Mouse (Mus musculus) lung, postnatal 0 days (tissue): Measurements from ENCODE around the gene Ticrr. TPM values are rescaled to one million over a fixed set of nuclear protein-coding genes. Genes with fewer than 3 reads are reported as not detected.

Experiments
- ATAC-seq: fragments of 200-750 bp; cut with Nextera tagmentation; 2 replicates; pipeline ENCODE4 v1.8.0; 2017; ENCODE audit warnings: moderate library complexity
- DNase-seq: peaks from one replicate; pipeline ENCODE4 v3.0.0-alpha.2; 2016; ENCODE audit warnings: low spot score
- H3K27ac ChIP-seq: fragments of 300-500 bp; sonication (generic); 2 replicates; pipeline ENCODE4 v1.5.1; 2014; ENCODE audit warnings: antibody characterized with exemption, mild to moderate bottlenecking, low read length, mixed read lengths
- H3K27me3 ChIP-seq: fragments of 300-500 bp; sonication (generic); replicated peaks from 2 replicates; pipeline ENCODE4 v1.6.1; 2014; ENCODE audit warnings: low read length, mixed read lengths; ENCODE audit not compliant: insufficient read depth
- H3K36me3 ChIP-seq: fragments of 300-500 bp; sonication (generic); 2 replicates; pipeline ENCODE4 v1.6.1; 2014; ENCODE audit warnings: low read length, mixed read lengths; ENCODE audit not compliant: insufficient read depth
- H3K4me1 ChIP-seq: fragments of 300-500 bp; sonication (generic); 2 replicates; pipeline ENCODE4 v1.6.1; 2014; ENCODE audit warnings: antibody characterized with exemption, low read depth, low read length, mixed read lengths; ENCODE audit not compliant: insufficient read depth
- H3K4me2 ChIP-seq: fragments of 300-500 bp; sonication (generic); replicated peaks from 2 replicates; pipeline ENCODE4 v1.6.1; 2014; ENCODE audit warnings: low read depth, mild to moderate bottlenecking, low read length, moderate library complexity, mixed read lengths
- H3K4me3 ChIP-seq: fragments of 300-500 bp; sonication (generic); 2 replicates; pipeline ENCODE4 v1.5.1; 2014; ENCODE audit warnings: low read depth, low read length
- H3K9ac ChIP-seq: fragments of 300-500 bp; sonication (generic); replicated peaks from 2 replicates; pipeline ENCODE4 v1.6.1; 2014; ENCODE audit warnings: low read depth, mild to moderate bottlenecking
- H3K9me3 ChIP-seq: fragments of 300-500 bp; sonication (generic); 2 replicates; pipeline ENCODE4 v1.6.1; 2016; ENCODE audit warnings: low read length, mixed read lengths
- CTCF ChIP-seq: IDR thresholded peaks from 2 replicates; pipeline ENCODE4 v1.5.1; 2016; ENCODE audit warnings: antibody characterized with exemption, mild to moderate bottlenecking
- EP300 ChIP-seq: IDR thresholded peaks from 2 replicates; pipeline ENCODE4 v1.6.1; 2016; ENCODE audit warnings: antibody characterized with exemption, mild to moderate bottlenecking, control low read depth
- WGBS: fragments of 180-500 bp; shearing (Covaris S2); extraction: QIAGEN DNeasy Blood & Tissue Kit; methylation state at CpG from one replicate; pipeline ENCODE4 v1.1.7; 2014; 5-methylcytosine and 5-hydroxymethylcytosine counted together
- polyA plus RNA-seq: library from polyadenylated mRNA; unstranded; fragments of >200 nt; fragmentation: Nextera tagmentation; extraction: Ambion mirVana; gene quantifications from 2 replicates; pipeline ENCODE4 v1.2.1, GENCODE M21; 2015

The Ticrr gene
- polyA plus RNA-seq, 1 experiment from 2014 or later: 0.35 TPM

DNA sequence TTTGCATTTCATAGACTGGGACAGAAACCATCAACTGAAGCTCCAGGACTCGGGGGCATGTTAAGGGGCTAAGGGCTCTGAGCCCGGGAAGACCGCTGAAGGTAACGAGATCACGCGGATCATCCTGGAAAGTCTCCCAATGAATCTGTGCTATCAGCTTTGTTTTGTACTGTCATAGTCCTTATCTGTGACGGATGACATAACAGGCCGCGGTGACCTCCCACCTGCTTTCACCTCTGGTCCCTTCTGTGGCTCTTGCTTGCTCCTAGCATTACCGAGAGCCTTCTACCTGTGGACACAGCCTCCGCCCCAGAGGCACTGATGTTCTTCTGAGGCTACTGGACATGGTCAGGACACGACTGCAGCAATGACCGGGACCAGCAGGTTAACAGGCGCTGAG is 76.5 kb downstream of the Ticrr start:
- Histone ChIP-seq H3K4me3 (no peak overlapping the region), H3K4me1 (no peaks in the 10 kb centered on the region), H3K9ac (no peak overlapping the region), H3K36me3 (no peaks in the 10 kb centered on the region), H3K9me3 (no peaks in the 10 kb centered on the region), H3K27me3 (no peaks in the 10 kb centered on the region), H3K4me2 (no peak overlapping the region), H3K27ac (no peak overlapping the region)
- 81% methylated on average over 14 of the region's 14 CpGs for WGBS
- DNase-seq (no peak), ATAC-seq (no peak)
- TF ChIP-seq EP300 (no peak), CTCF (no peak)

DNA sequence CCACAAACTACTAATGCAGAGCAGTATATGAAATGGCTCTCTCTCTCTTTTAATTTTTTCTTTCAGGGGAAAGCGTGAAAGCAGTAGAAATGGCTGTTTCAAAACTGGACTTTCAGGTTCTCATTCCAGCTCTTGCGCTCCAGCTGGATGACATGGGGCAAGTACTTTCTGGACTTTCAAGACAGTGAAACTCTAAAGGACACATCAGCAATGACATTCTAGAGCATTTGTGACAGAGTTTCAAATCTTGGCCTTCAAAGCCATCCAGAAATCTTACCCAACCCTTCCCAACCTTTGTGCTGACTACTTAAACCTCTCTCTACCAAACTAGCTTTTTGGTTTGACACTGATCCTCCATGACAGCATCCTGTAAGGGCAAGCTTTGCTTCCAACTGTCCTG is 78.9 kb downstream of the Ticrr start:
- Histone ChIP-seq H3K4me2 (no peak overlapping the region), H3K4me1 (no peaks in the 10 kb centered on the region; the same call in 1 of the 2 replicates), H3K4me3 (no peak overlapping the region), H3K9ac (no peak overlapping the region), H3K36me3 (no peaks in the 10 kb centered on the region), H3K27ac (no peak overlapping the region), H3K27me3 (no peaks in the 10 kb centered on the region), H3K9me3 (no peaks in the 10 kb centered on the region)
- 73% methylated on average over 2 of the region's 2 CpGs for WGBS
- ATAC-seq (no peak), DNase-seq (peak; percentile 33)
- TF ChIP-seq CTCF (no peak), EP300 (no peak)

GRCm38 (mm10) chr7:79740279-79740678 is 80.3 kb downstream of the Ticrr start:
- DNase-seq (no peak), ATAC-seq (no peak)
- Histone ChIP-seq H3K4me3 (no peak overlapping the region), H3K4me1 (no peaks in the 10 kb centered on the region; the same call in 1 of the 2 replicates), H3K9me3 (no peaks in the 10 kb centered on the region), H3K27ac (no peak overlapping the region), H3K36me3 (no peaks in the 10 kb centered on the region), H3K4me2 (no peak overlapping the region), H3K27me3 (no peaks in the 10 kb centered on the region), H3K9ac (no peak overlapping the region)
- 78% methylated on average over 4 of the region's 4 CpGs for WGBS
- TF ChIP-seq CTCF: no peak
- TF ChIP-seq EP300: no peak

GRCm38 (mm10) chr7:79742277-79742658 is 82.3 kb downstream of the Ticrr start:
- H3K9me3 ChIP-seq: no peaks in the 10 kb centered on the region
- peak overlapping the region; percentile 78 for H3K4me2 ChIP-seq
- DNase-seq (peak; percentile 34), ATAC-seq (peak; percentile 40; the same call in 1 of the 2 replicates)
- WGBS: 9% methylated on average over 11 of the region's 11 CpGs
- peak overlapping the region; percentile 16; the same call in 1 of the 2 replicates for H3K9ac ChIP-seq
- no peak for TF ChIP-seq EP300
- no peak for TF ChIP-seq CTCF
- no peaks in the 10 kb centered on the region for H3K27me3 ChIP-seq
- H3K4me3 ChIP-seq: peak overlapping the region; percentile 57
- H3K27ac ChIP-seq: peak overlapping the region; percentile 60
- no peaks in the 10 kb centered on the region; the same call in 1 of the 2 replicates for H3K4me1 ChIP-seq
- H3K36me3 ChIP-seq: no peaks in the 10 kb centered on the region

- 4% methylated on average over 34 of the region's 46 CpGs for WGBS
- no peaks in the 10 kb centered on the region for H3K9me3 ChIP-seq
- no peaks in the 10 kb centered on the region for H3K36me3 ChIP-seq
- peak; percentile 94 for DNase-seq
- H3K4me1 ChIP-seq: no peaks in the 10 kb centered on the region; the same call in 1 of the 2 replicates
- H3K27ac ChIP-seq: peak within 1 kb of the TSS; percentile 60
- ATAC-seq: peak; percentile 94
- peak within 1 kb of the TSS; percentile 78 for H3K4me2 ChIP-seq
- H3K4me3 ChIP-seq: peak within 1 kb of the TSS; percentile 57
- no peak for TF ChIP-seq CTCF
- no peak for TF ChIP-seq EP300
- no peaks in the 10 kb centered on the region for H3K27me3 ChIP-seq
- peak within 1 kb of the TSS; percentile 16; the same call in 1 of the 2 replicates for H3K9ac ChIP-seq
Measured at GRCm38 (mm10) chr7:79742659-79743536, 82.9 kb downstream of the Ticrr start, which contains the start of the genes Pex11a and Wdr93. TSS of gene Pex11a (minus strand) at chr7:79743131. TSS of gene Wdr93 (plus strand) at chr7:79743163.

- Histone ChIP-seq H3K27ac (no peak overlapping the region), H3K4me1 (no peaks in the 10 kb centered on the region; the same call in 1 of the 2 replicates), H3K4me2 (no peak overlapping the region), H3K9me3 (no peaks in the 10 kb centered on the region), H3K4me3 (no peak overlapping the region), H3K27me3 (no peaks in the 10 kb centered on the region), H3K36me3 (no peaks in the 10 kb centered on the region), H3K9ac (no peak overlapping the region)
- no peak for ATAC-seq
- DNase-seq: no peak
- 91% methylated on average over 9 of the region's 9 CpGs for WGBS
- no peak for TF ChIP-seq CTCF
- TF ChIP-seq EP300: no peak
Measured at GRCm38 (mm10) chr7:79744051-79744450, 84.1 kb downstream of the Ticrr start.
